Mouse (Mus musculus): ENCODE data around the gene Hist2h2bb.

DNA sequence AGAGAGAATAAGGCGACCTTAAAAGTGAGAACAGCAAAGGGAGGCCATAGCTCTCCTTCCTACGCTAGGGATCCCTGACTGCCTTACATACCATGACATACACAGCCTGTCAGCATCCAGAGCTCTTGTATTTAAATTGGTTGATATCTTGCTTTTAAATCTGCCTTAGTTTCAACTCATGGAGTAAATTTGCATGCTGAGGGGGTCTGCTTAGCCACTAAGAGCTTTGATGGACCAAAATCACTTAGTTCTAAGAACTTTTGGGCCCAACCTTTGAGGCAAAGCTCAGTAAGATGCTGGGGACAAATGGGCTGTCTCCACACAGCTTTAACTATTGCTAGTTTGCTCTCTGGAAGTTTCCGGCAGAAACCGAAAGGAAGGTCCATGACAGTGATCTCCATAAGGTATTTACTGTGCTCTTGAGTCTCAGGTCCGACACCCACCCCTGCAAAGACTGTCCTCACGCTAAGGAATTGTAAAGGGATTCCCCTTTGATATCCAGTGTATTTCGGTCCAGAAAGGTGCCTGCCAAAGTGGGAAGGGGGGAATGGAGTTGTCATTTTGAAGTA lies 32.1 kb upstream of the Hist2h2bb start:
- TF ChIP-seq CTCF (conservative IDR thresholded peaks at IDR 0.05; ENCODE audit: low read length) (no peak), POU5F1 (IDR thresholded peaks at IDR 0.05; ENCODE audit: borderline replicate concordance, low read length) (no peak)
